Mouse (Mus musculus) liver, postnatal 0 days (tissue): ENCODE data around the gene Zfp354a.
"Not testable (repeated sequence)": the region's sequence is repeated elsewhere in the genome, so short reads cannot be mapped to it uniquely, and the experiment has no call there.

ENCODE experiments used
- CTCF ChIP-seq: sonication (generic); IDR thresholded peaks from 2 replicates; pipeline ENCODE4 v1.5.1; 2016; ENCODE audit warnings: antibody characterized with exemption, low read depth
- EP300 ChIP-seq: IDR thresholded peaks from 2 replicates; pipeline ENCODE4 v1.6.1; 2016; ENCODE audit warnings: antibody characterized with exemption, low read depth, mild to moderate bottlenecking

- not testable (repeated sequence) for TF ChIP-seq CTCF, EP300
Observed at GRCm38 (mm10) chr11:51047809-51048208, 11.2 kb upstream of the Zfp354a start, which contains the start of gene Olfr1375.
